Mouse (Mus musculus): ENCODE data around the gene Git2.

DNA sequence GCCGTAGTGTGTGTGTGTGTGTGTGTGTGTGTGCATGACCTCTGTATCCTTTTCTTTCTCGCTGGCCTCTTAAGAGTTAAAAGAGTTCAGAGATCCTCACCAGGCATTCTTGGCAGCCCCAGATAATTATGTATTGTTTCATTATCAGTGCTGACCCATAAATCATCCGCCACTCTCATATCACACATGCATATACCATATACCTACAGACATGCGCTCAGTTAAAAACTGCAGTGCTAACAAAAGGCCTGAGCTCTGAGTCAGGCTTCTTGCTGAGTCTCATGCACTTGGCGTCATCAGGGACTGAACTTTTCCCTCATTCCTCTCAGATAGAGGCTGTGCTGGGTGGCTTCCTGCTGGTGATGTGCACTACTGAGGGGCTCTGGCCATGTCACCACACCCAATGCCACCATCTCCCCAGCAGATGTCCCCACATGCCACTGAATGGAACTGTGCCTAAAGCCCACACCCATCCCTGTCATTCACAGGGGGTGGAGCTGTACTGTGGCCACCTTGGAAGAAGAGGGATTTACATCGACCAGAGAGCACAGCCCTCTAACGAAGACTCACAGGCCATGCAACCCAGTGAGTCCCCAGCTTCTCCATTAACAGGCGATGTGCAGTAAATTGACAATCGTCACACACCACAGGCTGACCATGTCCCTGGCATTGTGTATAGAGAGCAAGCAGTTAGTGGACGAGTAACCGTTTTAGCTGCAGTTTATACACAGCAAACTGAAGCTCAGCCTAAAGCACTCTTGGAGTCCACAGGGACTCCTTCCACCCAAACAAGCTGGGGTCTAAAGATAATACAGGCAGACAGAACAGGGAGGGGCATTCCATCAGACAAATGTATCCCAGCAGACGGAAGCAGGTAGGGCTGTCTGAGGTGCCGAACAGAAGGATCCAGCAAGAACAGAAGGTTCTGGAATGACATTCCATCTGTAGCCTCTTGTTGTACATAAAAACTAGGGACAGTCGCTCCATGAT, 72.6 kb downstream of the Git2 start:
- peak; percentile 32 for TF ChIP-seq CTCF (IDR thresholded peaks at IDR 0.05; ENCODE audit: low read depth, low read length)
- no peak for TF ChIP-seq POLR2A (IDR thresholded peaks at IDR 0.05; ENCODE audit: extremely low read depth, insufficient read depth, low read length)

Data from liver, adult 2 months (tissue).